Mouse (Mus musculus) heart, embryonic 10.5 days (tissue): ENCODE results near the gene Heg1. TPM values are rescaled to one million over a fixed set of nuclear protein-coding genes. Genes with fewer than 3 reads are reported as not detected.

Source experiments
- DNase-seq: peaks from one replicate; pipeline ENCODE4 v3.0.0-alpha.2; 2017; ENCODE audit warnings: low spot score
- H3K27ac ChIP-seq: fragments of 300-500 bp; sonication (generic); 2 replicates; pipeline ENCODE4 v1.5.1; 2016; ENCODE audit warnings: mild to moderate bottlenecking
- H3K27me3 ChIP-seq: fragments of 300-500 bp; sonication (generic); 2 replicates; pipeline ENCODE4 v1.6.1; 2016; ENCODE audit warnings: mild to moderate bottlenecking; ENCODE audit not compliant: poor library complexity, insufficient read depth, severe bottlenecking
- H3K36me3 ChIP-seq: fragments of 300-500 bp; sonication (generic); 2 replicates; pipeline ENCODE4 v1.6.1; 2016; ENCODE audit warnings: mild to moderate bottlenecking, moderate library complexity
- H3K4me1 ChIP-seq: fragments of 300-500 bp; sonication (generic); 2 replicates; pipeline ENCODE4 v1.6.1; 2016; ENCODE audit warnings: mild to moderate bottlenecking
- H3K4me3 ChIP-seq: fragments of 300-500 bp; sonication (generic); 2 replicates; pipeline ENCODE4 v1.5.1; 2016; ENCODE audit warnings: mild to moderate bottlenecking, moderate library complexity
- H3K9me3 ChIP-seq: fragments of 300-500 bp; sonication (generic); 2 replicates; pipeline ENCODE4 v1.6.1; 2016; ENCODE audit warnings: mild to moderate bottlenecking, moderate library complexity
- WGBS: fragments of 180-500 bp; shearing (Covaris S2); methylation state at CpG from one replicate; pipeline ENCODE4 v1.1.7; 2016; 5-methylcytosine and 5-hydroxymethylcytosine counted together
- polyA plus RNA-seq: library from polyadenylated mRNA; unstranded; fragments of >200 nt; fragmentation: Nextera tagmentation; extraction: Ambion mirVana; gene quantifications from 2 replicates; pipeline ENCODE4 v1.2.1, GENCODE M21; 2016

The Heg1 gene
- polyA plus RNA-seq, 1 experiment from 2014 or later = 26.3 TPM

- H3K27me3 ChIP-seq = no peaks in the 10 kb centered on the region
- H3K36me3 ChIP-seq = 0 out of 2 replicates have a peak, but pooled peaks cover 5% of the 10 kb centered on the region
- H3K27ac ChIP-seq = no peak overlapping the region
- H3K4me1 ChIP-seq = peaks cover 41% of the 10 kb centered on the region
- no peak overlapping the region for H3K4me3 ChIP-seq
- H3K9me3 ChIP-seq = no peaks in the 10 kb centered on the region
- DNase-seq = no peak
These were observed 2.5 kb upstream of the Heg1 start for GRCm38 (mm10) chr16:33681661-33682060.

GRCm38 (mm10) chr16:33682651-33683050, 1.5 kb upstream of the Heg1 start:
- Histone ChIP-seq H3K27ac (no peak overlapping the region), H3K36me3 (0 out of 2 replicates have a peak, but pooled peaks cover 5% of the 10 kb centered on the region), H3K4me1 (peaks cover 41% of the 10 kb centered on the region), H3K9me3 (no peaks in the 10 kb centered on the region), H3K4me3 (no peak overlapping the region), H3K27me3 (no peaks in the 10 kb centered on the region)
- no peak for DNase-seq
- whole genome bisulfite sequencing = 76% methylated on average over 3 of the region's 3 CpGs

- H3K9me3 ChIP-seq = no peaks in the 10 kb centered on the region
- no peaks in the 10 kb centered on the region for H3K27me3 ChIP-seq
- peak overlapping the region; percentile 92 for H3K4me3 ChIP-seq
- no peak for DNase-seq
- WGBS = 64% methylated on average over 13 of the region's 13 CpGs
- H3K27ac ChIP-seq = peak overlapping the region; percentile 97
- H3K36me3 ChIP-seq = 0 out of 2 replicates have a peak, but pooled peaks cover 5% of the 10 kb centered on the region
- peaks cover 47% of the 10 kb centered on the region for H3K4me1 ChIP-seq
These were observed 686 bp upstream of the Heg1 start for GRCm38 (mm10) chr16:33683206-33684161.

GRCm38 (mm10) chr16:33684703-33685701, 832 bp downstream of the Heg1 start:
- peak overlapping the region; percentile 92 for H3K4me3 ChIP-seq
- H3K27me3 ChIP-seq = no peaks in the 10 kb centered on the region
- no peaks in the 10 kb centered on the region for H3K9me3 ChIP-seq
- DNase-seq = peak; percentile 84
- 0 out of 2 replicates have a peak, but pooled peaks cover 5% of the 10 kb centered on the region for H3K36me3 ChIP-seq
- 2% methylated on average over 46 of the region's 46 CpGs for WGBS
- H3K27ac ChIP-seq = peak overlapping the region; percentile 97
- H3K4me1 ChIP-seq = peaks cover 54% of the 10 kb centered on the region

GRCm38 (mm10) chr16:33686056-33686455, 1.9 kb downstream of the Heg1 start:
- Histone ChIP-seq H3K4me3 (peak overlapping the region; percentile 92), H3K4me1 (peaks cover 55% of the 10 kb centered on the region), H3K36me3 (0 out of 2 replicates have a peak, but pooled peaks cover 5% of the 10 kb centered on the region), H3K27me3 (no peaks in the 10 kb centered on the region), H3K27ac (peak overlapping the region; percentile 97), H3K9me3 (no peaks in the 10 kb centered on the region)
- WGBS = 63% methylated on average over 1 of the region's 1 CpGs
- no peak for DNase-seq

GRCm38 (mm10) chr16:33687724-33688123, 3.6 kb downstream of the Heg1 start:
- DNase-seq = no peak
- no peaks in the 10 kb centered on the region for H3K27me3 ChIP-seq
- H3K9me3 ChIP-seq = no peaks in the 10 kb centered on the region
- peak overlapping the region; percentile 52; the same call in 1 of the 2 replicates for H3K27ac ChIP-seq
- WGBS = 53% methylated on average over 3 of the region's 3 CpGs
- H3K4me1 ChIP-seq = peaks cover 72% of the 10 kb centered on the region
- peak overlapping the region; percentile 92; the same call in 1 of the 2 replicates for H3K4me3 ChIP-seq
- peaks cover 6% of the 10 kb centered on the region; the same call in 1 of the 2 replicates for H3K36me3 ChIP-seq

- Histone ChIP-seq H3K36me3 (peaks cover 15% of the 10 kb centered on the region), H3K9me3 (no peaks in the 10 kb centered on the region), H3K27ac (peak overlapping the region; percentile 24; the same call in 1 of the 2 replicates), H3K4me3 (no peak overlapping the region), H3K27me3 (no peaks in the 10 kb centered on the region), H3K4me1 (peaks cover 83% of the 10 kb centered on the region)
- DNase-seq = no peak
- 76% methylated on average over 6 of the region's 6 CpGs for WGBS
These were observed 7.0 kb downstream of the Heg1 start for GRCm38 (mm10) chr16:33690975-33691747.

GRCm38 (mm10) chr16:33693553-33693952, 9.4 kb downstream of the Heg1 start:
- Histone ChIP-seq H3K4me3 (no peak overlapping the region), H3K9me3 (no peaks in the 10 kb centered on the region), H3K27ac (no peak overlapping the region), H3K27me3 (no peaks in the 10 kb centered on the region), H3K4me1 (peaks cover 84% of the 10 kb centered on the region), H3K36me3 (peaks cover 13% of the 10 kb centered on the region)
- DNase-seq = no peak
- WGBS = 73% methylated on average over 1 of the region's 1 CpGs

- Histone ChIP-seq H3K9me3 (no peaks in the 10 kb centered on the region), H3K4me1 (peaks cover 66% of the 10 kb centered on the region), H3K36me3 (peaks cover 23% of the 10 kb centered on the region), H3K27me3 (no peaks in the 10 kb centered on the region), H3K27ac (peak overlapping the region; percentile 57), H3K4me3 (no peak overlapping the region)
- no peak for DNase-seq
- 72% methylated on average over 13 of the region's 13 CpGs for WGBS
These were observed 12.8 kb downstream of the Heg1 start for GRCm38 (mm10) chr16:33696811-33697575.

- Histone ChIP-seq H3K27ac (peak overlapping the region; percentile 57; the same call in 1 of the 2 replicates), H3K4me1 (peaks cover 60% of the 10 kb centered on the region)
These were observed 13.6 kb downstream of the Heg1 start for GRCm38 (mm10) chr16:33697576-33698276.

GRCm38 (mm10) chr16:33698277-33698790, 14.2 kb downstream of the Heg1 start:
- DNase-seq = no peak
- 70% methylated on average over 12 of the region's 12 CpGs for WGBS
- Histone ChIP-seq H3K9me3 (no peaks in the 10 kb centered on the region), H3K27me3 (no peaks in the 10 kb centered on the region), H3K27ac (peak overlapping the region; percentile 57; the same call in 1 of the 2 replicates), H3K36me3 (peaks cover 18% of the 10 kb centered on the region), H3K4me3 (no peak overlapping the region), H3K4me1 (peaks cover 57% of the 10 kb centered on the region)

More at GRCm38 (mm10) chr16:33697576-33698276, 13.6 kb downstream of the Heg1 start:
- 54% methylated on average over 9 of the region's 9 CpGs for WGBS
- DNase-seq = no peak
- no peaks in the 10 kb centered on the region for H3K27me3 ChIP-seq
- peaks cover 22% of the 10 kb centered on the region for H3K36me3 ChIP-seq
- H3K9me3 ChIP-seq = no peaks in the 10 kb centered on the region
- no peak overlapping the region for H3K4me3 ChIP-seq
